Mouse (Mus musculus) lung, postnatal 0 days (tissue): ENCODE measurements around the gene Phf11d. TPM values are rescaled to one million over a fixed set of nuclear protein-coding genes. Genes with fewer than 3 reads are reported as not detected.
"Not testable (repeated sequence)": the region's sequence is repeated elsewhere in the genome, so short reads cannot be mapped to it uniquely, and the experiment has no call there.

Experiments used
- ATAC-seq: fragments of 200-750 bp; cut with Nextera tagmentation; 2 replicates; pipeline ENCODE4 v1.8.0; 2017; ENCODE audit warnings: moderate library complexity
- DNase-seq: peaks from one replicate; pipeline ENCODE4 v3.0.0-alpha.2; 2016; ENCODE audit warnings: low spot score
- H3K27ac ChIP-seq: fragments of 300-500 bp; sonication (generic); 2 replicates; pipeline ENCODE4 v1.5.1; 2014; ENCODE audit warnings: antibody characterized with exemption, mild to moderate bottlenecking, low read length, mixed read lengths
- H3K27me3 ChIP-seq: fragments of 300-500 bp; sonication (generic); replicated peaks from 2 replicates; pipeline ENCODE4 v1.6.1; 2014; ENCODE audit warnings: low read length, mixed read lengths; ENCODE audit not compliant: insufficient read depth
- H3K36me3 ChIP-seq: fragments of 300-500 bp; sonication (generic); 2 replicates; pipeline ENCODE4 v1.6.1; 2014; ENCODE audit warnings: low read length, mixed read lengths; ENCODE audit not compliant: insufficient read depth
- H3K4me1 ChIP-seq: fragments of 300-500 bp; sonication (generic); 2 replicates; pipeline ENCODE4 v1.6.1; 2014; ENCODE audit warnings: antibody characterized with exemption, low read depth, low read length, mixed read lengths; ENCODE audit not compliant: insufficient read depth
- H3K4me2 ChIP-seq: fragments of 300-500 bp; sonication (generic); replicated peaks from 2 replicates; pipeline ENCODE4 v1.6.1; 2014; ENCODE audit warnings: low read depth, mild to moderate bottlenecking, low read length, moderate library complexity, mixed read lengths
- H3K4me3 ChIP-seq: fragments of 300-500 bp; sonication (generic); 2 replicates; pipeline ENCODE4 v1.5.1; 2014; ENCODE audit warnings: low read depth, low read length
- H3K9ac ChIP-seq: fragments of 300-500 bp; sonication (generic); replicated peaks from 2 replicates; pipeline ENCODE4 v1.6.1; 2014; ENCODE audit warnings: low read depth, mild to moderate bottlenecking
- H3K9me3 ChIP-seq: fragments of 300-500 bp; sonication (generic); 2 replicates; pipeline ENCODE4 v1.6.1; 2016; ENCODE audit warnings: low read length, mixed read lengths
- CTCF ChIP-seq: IDR thresholded peaks from 2 replicates; pipeline ENCODE4 v1.5.1; 2016; ENCODE audit warnings: antibody characterized with exemption, mild to moderate bottlenecking
- EP300 ChIP-seq: IDR thresholded peaks from 2 replicates; pipeline ENCODE4 v1.6.1; 2016; ENCODE audit warnings: antibody characterized with exemption, mild to moderate bottlenecking, control low read depth
- WGBS: fragments of 180-500 bp; shearing (Covaris S2); extraction: QIAGEN DNeasy Blood & Tissue Kit; methylation state at CpG from one replicate; pipeline ENCODE4 v1.1.7; 2014; 5-methylcytosine and 5-hydroxymethylcytosine counted together
- polyA plus RNA-seq: library from polyadenylated mRNA; unstranded; fragments of >200 nt; fragmentation: Nextera tagmentation; extraction: Ambion mirVana; gene quantifications from 2 replicates; pipeline ENCODE4 v1.2.1, GENCODE M21; 2015

Phf11d gene
- polyA plus RNA-seq, 1 experiment from 2014 or later = 11.8 TPM

DNA sequence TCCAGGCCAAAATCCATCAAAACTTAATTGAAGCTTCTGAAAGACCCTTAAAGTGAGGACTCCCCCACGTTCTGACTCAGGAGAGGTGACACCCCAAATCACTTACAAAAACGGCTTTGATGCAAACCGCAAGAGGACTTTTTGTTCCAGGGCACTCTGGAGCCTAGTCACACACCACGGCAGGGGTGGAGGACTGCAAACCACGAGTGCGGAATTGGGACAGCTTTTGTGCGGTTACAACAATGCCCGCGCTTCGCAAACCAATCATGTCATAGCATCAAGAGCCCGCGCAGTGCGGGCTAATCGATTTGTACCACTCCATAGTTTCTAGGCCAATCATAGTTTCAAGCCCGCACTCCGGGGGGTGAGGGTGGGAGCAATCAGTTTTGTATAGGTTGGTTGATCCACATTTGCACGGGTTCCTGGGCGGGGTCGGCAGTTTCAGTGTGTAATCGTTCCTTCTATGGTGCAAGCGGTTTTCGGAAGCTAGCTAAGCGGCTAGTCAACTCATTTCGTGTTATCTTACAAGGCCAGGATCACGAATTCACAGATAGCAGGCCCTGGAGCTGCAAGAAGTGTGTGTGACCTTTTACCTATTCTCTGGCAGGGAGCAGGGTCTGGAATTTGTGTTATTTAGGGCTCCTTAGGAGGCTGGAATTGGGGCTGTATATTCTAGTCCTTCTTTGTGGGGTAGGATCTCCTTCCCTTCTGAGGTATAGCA lies 5.2 kb upstream of the Phf11d start:
- no peaks in the 10 kb centered on the region for H3K36me3 ChIP-seq
- DNase-seq (no peak), ATAC-seq (no peak)
- TF ChIP-seq CTCF (no peak), EP300 (no peak)
- no peaks in the 10 kb centered on the region for H3K4me1 ChIP-seq
- H3K27ac ChIP-seq = no peak overlapping the region
- no peak overlapping the region for H3K4me2 ChIP-seq
- no peak overlapping the region for H3K4me3 ChIP-seq
- H3K27me3 ChIP-seq = no peaks in the 10 kb centered on the region
- no peak overlapping the region for H3K9ac ChIP-seq
- no peaks in the 10 kb centered on the region for H3K9me3 ChIP-seq
- 89% methylated on average over 25 of the region's 25 CpGs for WGBS

- ATAC-seq = no peak
- Histone ChIP-seq H3K27ac (no peak overlapping the region), H3K9me3 (no peaks in the 10 kb centered on the region), H3K4me2 (no peak overlapping the region), H3K9ac (no peak overlapping the region), H3K27me3 (no peaks in the 10 kb centered on the region; the same call in 1 of the 2 replicates), H3K4me3 (no peak overlapping the region), H3K36me3 (no peaks in the 10 kb centered on the region), H3K4me1 (peaks cover 3% of the 10 kb centered on the region; the same call in 1 of the 2 replicates)
- DNase-seq = peak; percentile 15
- no peak for TF ChIP-seq EP300
- no peak for TF ChIP-seq CTCF
- 64% methylated on average over 8 of the region's 8 CpGs for WGBS
Observed at GRCm38 (mm10) chr14:59366386-59367105, 1.3 kb upstream of the Phf11d start.

GRCm38 (mm10) chr14:59341189-59341588 lies 24.1 kb downstream of the Phf11d start, which contains the start of gene Phf11b:
Gene Phf11b (minus strand): TSS chr14:59341351.
- WGBS = 65% methylated on average over 1 of the region's 1 CpGs
- H3K4me3 ChIP-seq, H3K9me3 ChIP-seq, H3K36me3 ChIP-seq, H3K27me3 ChIP-seq, H3K9ac ChIP-seq, H3K27ac ChIP-seq, H3K4me2 ChIP-seq, H3K4me1 ChIP-seq, ATAC-seq: not testable (repeated sequence)
- peak; percentile 11 for DNase-seq

DNA sequence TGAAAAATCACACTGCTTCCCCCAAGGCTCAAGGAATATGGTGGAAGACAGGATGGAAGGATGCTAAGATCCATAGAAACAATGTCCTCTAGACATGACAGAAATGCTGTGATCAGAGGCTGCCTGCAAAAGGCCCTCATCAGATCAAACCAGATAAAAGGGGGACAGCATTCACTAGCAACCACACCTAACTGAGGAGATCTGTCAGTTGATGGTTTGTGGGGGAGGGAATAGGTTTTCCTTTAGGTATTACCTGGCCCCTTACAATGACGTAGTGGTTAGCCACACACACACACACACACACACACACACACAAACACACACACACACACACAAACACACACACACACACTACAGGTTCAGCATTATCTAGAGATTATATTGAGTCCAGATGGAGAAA lies 25.7 kb downstream of the Phf11d start:
- WGBS = 82% methylated on average over 1 of the region's 1 CpGs
- DNase-seq (no peak), ATAC-seq (no peak)
- no peaks in the 10 kb centered on the region for H3K27me3 ChIP-seq
- H3K4me3 ChIP-seq = no peak overlapping the region
- H3K9ac ChIP-seq = no peak overlapping the region
- H3K27ac ChIP-seq = no peak overlapping the region
- H3K36me3 ChIP-seq = no peaks in the 10 kb centered on the region
- no peaks in the 10 kb centered on the region for H3K9me3 ChIP-seq
- no peak overlapping the region for H3K4me2 ChIP-seq
- H3K4me1 ChIP-seq = no peaks in the 10 kb centered on the region
- no peak for TF ChIP-seq EP300
- TF ChIP-seq CTCF = no peak

DNA sequence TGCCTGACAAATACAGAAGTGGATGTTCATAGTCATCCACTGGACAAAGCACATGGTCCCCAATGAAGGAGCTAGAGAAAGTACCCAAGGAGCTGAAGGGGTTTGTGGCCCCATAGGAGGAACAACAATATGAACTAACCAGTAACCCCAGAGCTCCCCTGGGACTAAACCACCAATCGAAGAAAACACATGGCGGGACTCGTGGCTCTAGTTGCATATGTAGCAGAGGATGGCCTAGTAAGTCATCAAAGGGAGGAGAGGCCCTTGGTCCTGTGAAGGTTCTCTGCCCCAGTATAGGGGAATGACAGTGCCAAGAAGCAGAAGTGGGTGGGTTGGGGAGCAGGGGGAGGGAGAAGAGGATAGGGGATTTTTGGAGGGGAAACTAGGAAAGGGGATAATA lies 29.2 kb downstream of the Phf11d start:
- not testable (repeated sequence) for H3K4me3 ChIP-seq, H3K4me1 ChIP-seq, H3K27me3 ChIP-seq, DNase-seq, ATAC-seq, H3K4me2 ChIP-seq, H3K9ac ChIP-seq, H3K36me3 ChIP-seq, H3K9me3 ChIP-seq, H3K27ac ChIP-seq
- WGBS = 91% methylated on average over 3 of the region's 3 CpGs

DNA sequence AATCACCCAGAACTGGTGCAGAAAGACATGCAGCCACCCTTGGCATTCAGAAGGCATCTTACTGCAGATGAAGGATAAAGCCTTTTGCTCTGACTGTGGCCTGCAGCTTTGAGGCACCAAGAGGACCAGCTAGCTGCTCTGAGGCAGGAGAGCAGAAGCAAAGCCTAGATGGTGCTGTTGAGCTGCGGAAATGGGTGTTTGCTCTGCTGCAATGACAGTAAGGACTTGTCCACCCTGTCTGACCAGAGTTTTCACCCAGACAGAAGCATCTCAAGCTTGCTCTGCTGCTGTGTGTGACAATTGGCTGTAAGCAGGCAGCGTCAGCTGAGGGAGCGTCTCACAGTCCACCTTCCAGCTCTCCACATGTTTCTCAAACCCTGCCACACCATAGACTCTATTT lies 34.8 kb downstream of the Phf11d start:
- not testable (repeated sequence) for H3K27me3 ChIP-seq, H3K27ac ChIP-seq, H3K4me1 ChIP-seq, ATAC-seq, H3K4me3 ChIP-seq, H3K4me2 ChIP-seq, H3K36me3 ChIP-seq, H3K9ac ChIP-seq, H3K9me3 ChIP-seq
- peak; percentile 62 for TF ChIP-seq CTCF
- DNase-seq = peak; percentile 36
- 23% methylated on average over 3 of the region's 3 CpGs for WGBS

GRCm38 (mm10) chr14:59319970-59320369 lies 45.3 kb downstream of the Phf11d start:
- not testable (repeated sequence) for H3K4me3 ChIP-seq, H3K36me3 ChIP-seq, H3K4me1 ChIP-seq, H3K9ac ChIP-seq, H3K27me3 ChIP-seq, H3K27ac ChIP-seq, H3K9me3 ChIP-seq, H3K4me2 ChIP-seq
- ATAC-seq (peak; percentile 75), DNase-seq (peak; percentile 24)
- WGBS = 56% methylated on average over 6 of the region's 6 CpGs

DNA sequence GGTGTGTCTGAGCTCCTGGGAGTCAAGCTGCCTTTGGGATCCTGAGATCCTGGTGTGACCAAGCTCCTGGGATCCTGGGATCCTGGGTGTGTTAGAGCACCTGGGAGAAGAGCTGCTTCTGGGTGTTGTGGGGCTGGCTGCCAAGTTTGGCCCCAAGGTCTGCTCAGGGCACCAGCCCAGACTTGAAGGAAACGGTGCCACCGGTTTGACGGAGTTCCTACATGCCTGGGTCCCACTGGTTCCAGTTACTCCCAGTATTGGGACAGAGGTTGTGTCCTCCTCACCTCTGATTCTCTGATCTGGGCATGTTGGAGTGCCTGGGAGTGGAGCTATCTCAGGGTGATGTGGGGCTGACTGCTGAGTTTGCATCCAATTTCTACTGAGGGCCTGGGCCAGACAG lies 46.2 kb downstream of the Phf11d start:
- not testable (repeated sequence) for DNase-seq, H3K9me3 ChIP-seq, H3K9ac ChIP-seq, ATAC-seq, H3K4me3 ChIP-seq, H3K27me3 ChIP-seq, H3K36me3 ChIP-seq, H3K4me1 ChIP-seq, H3K27ac ChIP-seq, H3K4me2 ChIP-seq
- 84% methylated on average over 3 of the region's 3 CpGs for WGBS
